Mouse (Mus musculus) heart, adult 2 months (tissue): ENCODE results near the gene Olfr469.

Experiments
- CTCF ChIP-seq: fragments of 200-600 bp; IDR thresholded peaks from 2 replicates; pipeline ENCODE4 v1.8.1; 2022; ENCODE audit warnings: antibody characterized with exemption, mild to moderate bottlenecking, moderate library complexity
- EP300 ChIP-seq: fragments of 200-500 bp; IDR thresholded peaks from 2 replicates; pipeline ENCODE4 v1.6.1; 2011; ENCODE audit warnings: low read depth, low read length, control low read depth; ENCODE audit not compliant: insufficient read depth

DNA sequence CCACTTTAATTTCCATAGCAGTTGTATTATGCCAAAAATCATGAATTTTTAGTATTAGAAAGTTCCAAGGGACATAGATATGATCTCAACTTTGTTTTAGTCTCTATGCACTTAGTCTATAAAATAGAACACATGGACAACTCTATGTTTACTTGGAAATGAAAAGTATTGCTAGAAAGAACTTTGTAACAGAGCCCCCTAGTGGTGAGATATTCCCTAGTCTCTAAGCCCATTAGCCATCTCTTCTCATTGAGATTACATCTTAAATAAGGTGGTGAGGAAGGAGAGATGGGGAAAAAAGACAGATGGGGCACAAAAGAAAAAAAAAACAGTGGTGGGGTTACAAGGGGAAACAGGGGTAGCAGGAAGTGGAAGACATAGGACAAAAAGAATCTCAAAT lies 5.9 kb downstream of the Olfr469 start:
- TF ChIP-seq CTCF, result peak; percentile 59
- TF ChIP-seq EP300, result no peak
